Mouse (Mus musculus) hindbrain, embryonic 14.5 days (tissue): ENCODE results near the gene Lrrc29. TPM values are rescaled to one million over a fixed set of nuclear protein-coding genes. Genes with fewer than 3 reads are reported as not detected.

Experiments
- ATAC-seq: fragments of 200-750 bp; cut with Nextera tagmentation; 2 replicates; pipeline ENCODE4 v1.8.0; 2017; ENCODE audit warnings: moderate number of reproducible peaks, mild to moderate bottlenecking, moderate TSS enrichment, moderate library complexity; ENCODE audit not compliant: low FRiP score
- DNase-seq: peaks from one replicate; pipeline ENCODE4 v3.0.0-alpha.2; 2015; ENCODE audit warnings: low spot score
- H3K27ac ChIP-seq: fragments of 300-500 bp; sonication (generic); 2 replicates; pipeline ENCODE4 v1.5.1; 2014; ENCODE audit warnings: mild to moderate bottlenecking, moderate library complexity
- H3K27me3 ChIP-seq: fragments of 300-500 bp; sonication (generic); 2 replicates; pipeline ENCODE4 v1.6.1; 2014; ENCODE audit warnings: mild to moderate bottlenecking, low read length, mixed read lengths; ENCODE audit not compliant: control insufficient read depth, insufficient read depth
- H3K36me3 ChIP-seq: fragments of 300-500 bp; sonication (generic); replicated peaks from 2 replicates; pipeline ENCODE4 v1.6.1; 2014; ENCODE audit not compliant: control insufficient read depth, insufficient read depth
- H3K4me1 ChIP-seq: fragments of 300-500 bp; sonication (generic); replicated peaks from 2 replicates; pipeline ENCODE4 v1.6.1; 2014; ENCODE audit warnings: antibody characterized with exemption, low read length, mixed read lengths; ENCODE audit not compliant: control insufficient read depth, insufficient read depth
- H3K4me2 ChIP-seq: fragments of 300-500 bp; sonication (generic); replicated peaks from 2 replicates; pipeline ENCODE4 v1.6.1; 2014; ENCODE audit warnings: mild to moderate bottlenecking, moderate library complexity
- H3K4me3 ChIP-seq: fragments of 300-500 bp; sonication (generic); replicated peaks from 2 replicates; pipeline ENCODE4 v1.5.1; 2014; ENCODE audit warnings: mild to moderate bottlenecking, low read length
- H3K9ac ChIP-seq: fragments of 300-500 bp; sonication (generic); 2 replicates; pipeline ENCODE4 v1.6.1; 2014
- H3K9me3 ChIP-seq: fragments of 300-500 bp; sonication (generic); 2 replicates; pipeline ENCODE4 v1.6.1; 2016; ENCODE audit warnings: low read length; ENCODE audit not compliant: control insufficient read depth
- WGBS: fragments of 180-500 bp; shearing (Covaris S2); extraction: QIAGEN DNeasy Blood & Tissue Kit; methylation state at CpG from one replicate; pipeline ENCODE4 v1.1.7; 2014; 5-methylcytosine and 5-hydroxymethylcytosine counted together
- polyA plus RNA-seq: library from polyadenylated mRNA; unstranded; fragments of >200 nt; fragmentation: Nextera tagmentation; extraction: Ambion mirVana; gene quantifications from 2 replicates; pipeline ENCODE4 v1.2.1, GENCODE M21; 2014

The Lrrc29 gene
- polyA plus RNA-seq, 1 experiment from 2014 or later, result 0.92 TPM

- H3K36me3 ChIP-seq, result peaks cover 34% of the 10 kb centered on the region
- no peak overlapping the region for H3K27ac ChIP-seq
- H3K4me1 ChIP-seq, result peaks cover 20% of the 10 kb centered on the region
- no peak overlapping the region for H3K9ac ChIP-seq
- 3% methylated on average over 28 of the region's 28 CpGs for WGBS
- H3K9me3 ChIP-seq, result no peaks in the 10 kb centered on the region
- H3K27me3 ChIP-seq, result peaks cover 65% of the 10 kb centered on the region
- DNase-seq (peak; percentile 70), ATAC-seq (peak; percentile 59; the same call in 1 of the 2 replicates)
- peak overlapping the region; percentile 2; the same call in 1 of the 2 replicates for H3K4me3 ChIP-seq
- H3K4me2 ChIP-seq, result peak overlapping the region; percentile 39
These were observed 47.2 kb downstream of the Lrrc29 start for GRCm38 (mm10) chr8:105278911-105279334.

DNA sequence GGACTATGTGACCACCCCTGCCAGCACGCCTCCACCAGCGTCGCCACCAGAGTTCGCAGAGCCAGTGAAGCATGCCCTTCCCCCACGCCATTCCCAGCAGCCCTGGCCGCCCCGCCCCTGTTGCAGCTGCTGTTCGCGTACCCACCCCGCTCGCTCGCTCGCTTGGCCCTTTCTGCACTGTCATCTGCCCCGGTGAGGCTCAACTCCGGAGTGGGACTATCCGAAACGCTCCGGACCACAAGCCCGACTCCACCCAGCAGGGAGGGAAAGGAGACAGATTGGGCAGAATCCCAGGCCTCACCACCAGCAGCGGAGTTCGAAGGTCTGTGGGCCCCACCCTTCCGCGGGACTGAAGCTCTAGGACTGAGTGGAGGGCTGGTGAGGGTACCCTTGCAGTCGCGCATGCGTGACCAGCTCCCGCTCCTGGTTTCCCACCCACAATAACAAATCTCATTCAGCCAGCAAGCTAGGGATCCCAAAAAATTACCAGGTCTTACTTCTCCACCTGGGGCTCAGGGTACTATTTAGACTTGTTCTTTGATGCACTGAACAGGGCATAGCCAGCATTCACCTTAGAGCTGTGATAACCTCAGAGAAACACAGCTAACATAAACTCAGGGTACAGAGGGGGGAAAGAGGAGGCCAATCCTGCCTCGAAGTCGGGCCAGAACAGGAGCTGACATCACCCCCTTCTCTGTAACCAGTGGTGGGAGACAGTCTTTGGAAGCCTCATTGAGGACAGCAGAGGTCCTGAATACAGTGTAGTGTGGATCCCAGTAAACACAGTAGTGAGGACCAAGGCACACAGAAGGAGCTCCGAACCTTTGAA, 49.6 kb downstream of the Lrrc29 start:
- WGBS, result 2% methylated on average over 30 of the region's 30 CpGs
- Histone ChIP-seq H3K9ac (peak overlapping the region; percentile 49), H3K4me2 (peak overlapping the region; percentile 83), H3K9me3 (no peaks in the 10 kb centered on the region), H3K36me3 (peaks cover 15% of the 10 kb centered on the region), H3K27me3 (peaks cover 89% of the 10 kb centered on the region), H3K4me1 (peaks cover 20% of the 10 kb centered on the region), H3K27ac (no peak overlapping the region), H3K4me3 (peak overlapping the region; percentile 38)
- ATAC-seq, result peak; percentile 65
- no peak for DNase-seq

- H3K4me2 ChIP-seq, result peak within 1 kb of the TSS; percentile 83
- peaks cover 96% of the 10 kb centered on the region for H3K27me3 ChIP-seq
- peak within 1 kb of the TSS; percentile 38 for H3K4me3 ChIP-seq
- H3K9ac ChIP-seq, result peak within 1 kb of the TSS; percentile 49
- 5% methylated on average over 10 of the region's 10 CpGs for WGBS
- H3K4me1 ChIP-seq, result peaks cover 20% of the 10 kb centered on the region
- no peak within 1 kb of the TSS for H3K27ac ChIP-seq
- H3K9me3 ChIP-seq, result no peaks in the 10 kb centered on the region
- no peak for ATAC-seq
- no peak for DNase-seq
- H3K36me3 ChIP-seq, result peaks cover 12% of the 10 kb centered on the region
These were observed 50.2 kb downstream of the Lrrc29 start, which contains the start of gene Nol3 for GRCm38 (mm10) chr8:105275840-105276239. Gene Nol3, plus strand, starts transcription at chr8:105276140.

GRCm38 (mm10) chr8:105275387-105275786, 50.7 kb downstream of the Lrrc29 start:
- peak overlapping the region; percentile 38; the same call in 1 of the 2 replicates for H3K4me3 ChIP-seq
- H3K27me3 ChIP-seq, result peaks cover 99% of the 10 kb centered on the region
- H3K27ac ChIP-seq, result no peak overlapping the region
- H3K9me3 ChIP-seq, result no peaks in the 10 kb centered on the region
- no peak overlapping the region for H3K9ac ChIP-seq
- DNase-seq (no peak), ATAC-seq (no peak)
- H3K4me2 ChIP-seq, result peak overlapping the region; percentile 83
- peaks cover 7% of the 10 kb centered on the region for H3K36me3 ChIP-seq
- 12% methylated on average over 11 of the region's 11 CpGs for WGBS
- peaks cover 24% of the 10 kb centered on the region for H3K4me1 ChIP-seq

- Histone ChIP-seq H3K9me3 (no peaks in the 10 kb centered on the region), H3K27me3 (peaks cover 93% of the 10 kb centered on the region), H3K4me1 (peaks cover 32% of the 10 kb centered on the region), H3K4me2 (peak overlapping the region; percentile 3; the same call in 1 of the 2 replicates), H3K27ac (no peak overlapping the region), H3K9ac (no peak overlapping the region; the same call in 1 of the 2 replicates), H3K4me3 (0 out of 2 replicates have a peak overlapping the region, but pooled peaks have one; percentile 41), H3K36me3 (no peaks in the 10 kb centered on the region)
- DNase-seq (no peak), ATAC-seq (no peak)
- 2% methylated on average over 11 of the region's 11 CpGs for WGBS
These were observed 55.2 kb downstream of the Lrrc29 start for GRCm38 (mm10) chr8:105270916-105271186.

DNA sequence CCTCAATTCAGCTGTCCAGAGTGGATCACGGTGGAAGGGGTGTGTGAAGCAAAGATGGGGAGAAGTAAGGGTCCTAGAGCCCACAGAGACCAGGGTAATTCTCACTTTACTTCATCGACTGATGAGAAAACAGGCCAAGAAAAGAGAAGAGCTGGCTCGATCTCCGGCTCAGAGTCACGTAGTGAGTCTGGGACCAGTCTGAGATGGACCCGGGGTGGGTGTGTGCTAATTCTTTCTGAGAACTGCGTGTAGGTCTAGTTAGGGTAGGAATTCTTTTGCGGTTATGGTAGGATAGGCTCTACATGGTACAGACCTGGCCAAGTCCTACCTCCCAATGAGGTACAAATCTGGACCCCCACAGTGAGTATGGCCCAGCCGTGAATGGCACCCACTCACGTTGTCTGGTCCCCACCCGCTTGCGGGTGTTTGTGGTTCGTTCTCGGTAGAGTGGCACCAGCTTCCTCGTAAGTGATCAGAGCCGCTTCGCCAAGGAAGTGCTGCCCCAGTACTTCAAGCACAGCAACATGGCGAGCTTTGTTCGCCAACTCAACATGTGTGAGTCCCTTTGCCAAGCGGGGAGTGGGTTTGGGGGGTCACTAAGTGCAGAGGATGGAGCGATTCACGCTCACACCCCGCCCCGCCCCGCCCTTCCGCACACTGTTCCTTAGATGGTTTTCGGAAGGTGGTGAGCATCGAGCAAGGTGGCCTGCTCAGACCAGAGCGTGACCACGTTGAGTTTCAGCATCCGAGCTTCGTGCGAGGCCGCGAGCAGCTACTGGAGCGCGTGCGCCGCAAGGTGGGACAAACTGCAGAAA, 55.8 kb downstream of the Lrrc29 start:
- Histone ChIP-seq H3K27ac (no peak overlapping the region), H3K4me3 (peak overlapping the region; percentile 41), H3K4me2 (peak overlapping the region; percentile 58), H3K27me3 (peaks cover 93% of the 10 kb centered on the region), H3K9me3 (no peaks in the 10 kb centered on the region), H3K4me1 (peaks cover 27% of the 10 kb centered on the region), H3K36me3 (no peaks in the 10 kb centered on the region), H3K9ac (no peak overlapping the region; the same call in none of the 2 replicates)
- DNase-seq, result no peak
- 2% methylated on average over 39 of the region's 39 CpGs for WGBS
- no peak for ATAC-seq

DNA sequence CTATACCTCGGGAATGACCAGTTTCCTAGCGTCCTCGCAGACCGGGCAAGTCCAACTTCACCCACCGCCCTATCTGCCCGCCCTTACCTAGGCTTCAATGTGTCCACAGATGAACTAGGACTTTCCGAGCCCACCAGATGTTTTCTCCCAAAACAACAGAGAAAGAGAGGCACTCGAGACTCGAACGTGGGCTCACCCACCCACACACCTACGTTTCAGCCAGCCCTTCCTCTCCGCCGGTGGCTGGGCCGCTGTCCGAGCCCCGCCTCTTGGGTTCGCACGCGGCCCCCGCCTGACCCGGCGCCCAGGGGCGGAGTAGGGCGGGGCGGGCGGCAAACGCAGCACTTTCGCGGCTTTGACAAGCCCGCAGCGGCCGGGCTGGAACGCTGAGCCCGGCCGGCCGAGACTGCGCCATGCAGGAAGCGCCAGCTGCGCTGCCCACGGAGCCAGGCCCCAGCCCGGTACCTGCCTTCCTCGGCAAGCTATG, 56.6 kb downstream of the Lrrc29 start, which contains the start of gene Hsf4:
Gene Hsf4, plus strand, starts transcription at position 341 of the 487 bp plus-strand sequence.
- ATAC-seq (no peak), DNase-seq (no peak)
- H3K4me3 ChIP-seq, result peak within 1 kb of the TSS; percentile 41
- WGBS, result under 1% methylated on average over 42 of the region's 42 CpGs
- peaks cover 93% of the 10 kb centered on the region for H3K27me3 ChIP-seq
- H3K36me3 ChIP-seq, result no peaks in the 10 kb centered on the region
- H3K9me3 ChIP-seq, result no peaks in the 10 kb centered on the region
- H3K9ac ChIP-seq, result peak within 1 kb of the TSS; percentile 49
- no peak within 1 kb of the TSS for H3K27ac ChIP-seq
- H3K4me1 ChIP-seq, result peaks cover 25% of the 10 kb centered on the region
- peak within 1 kb of the TSS; percentile 58 for H3K4me2 ChIP-seq

GRCm38 (mm10) chr8:105269075-105269458, 57.0 kb downstream of the Lrrc29 start:
- Histone ChIP-seq H3K9ac (peak overlapping the region; percentile 49), H3K4me1 (peaks cover 25% of the 10 kb centered on the region), H3K4me2 (peak overlapping the region; percentile 58), H3K36me3 (no peaks in the 10 kb centered on the region), H3K27ac (no peak overlapping the region), H3K27me3 (peaks cover 91% of the 10 kb centered on the region), H3K4me3 (peak overlapping the region; percentile 41), H3K9me3 (no peaks in the 10 kb centered on the region)
- no peak for DNase-seq
- WGBS, result 1% methylated on average over 10 of the region's 10 CpGs
- peak; percentile 26 for ATAC-seq
